Mouse (Mus musculus) A20 (cell line): Measurements from ENCODE around the gene Nyap1.

Experiments
- DNase-seq: peaks from one replicate; pipeline ENCODE4 v3.0.0-alpha.2; 2011; ENCODE audit warnings: low read depth, low spot score

Nyap1 gene

DNA sequence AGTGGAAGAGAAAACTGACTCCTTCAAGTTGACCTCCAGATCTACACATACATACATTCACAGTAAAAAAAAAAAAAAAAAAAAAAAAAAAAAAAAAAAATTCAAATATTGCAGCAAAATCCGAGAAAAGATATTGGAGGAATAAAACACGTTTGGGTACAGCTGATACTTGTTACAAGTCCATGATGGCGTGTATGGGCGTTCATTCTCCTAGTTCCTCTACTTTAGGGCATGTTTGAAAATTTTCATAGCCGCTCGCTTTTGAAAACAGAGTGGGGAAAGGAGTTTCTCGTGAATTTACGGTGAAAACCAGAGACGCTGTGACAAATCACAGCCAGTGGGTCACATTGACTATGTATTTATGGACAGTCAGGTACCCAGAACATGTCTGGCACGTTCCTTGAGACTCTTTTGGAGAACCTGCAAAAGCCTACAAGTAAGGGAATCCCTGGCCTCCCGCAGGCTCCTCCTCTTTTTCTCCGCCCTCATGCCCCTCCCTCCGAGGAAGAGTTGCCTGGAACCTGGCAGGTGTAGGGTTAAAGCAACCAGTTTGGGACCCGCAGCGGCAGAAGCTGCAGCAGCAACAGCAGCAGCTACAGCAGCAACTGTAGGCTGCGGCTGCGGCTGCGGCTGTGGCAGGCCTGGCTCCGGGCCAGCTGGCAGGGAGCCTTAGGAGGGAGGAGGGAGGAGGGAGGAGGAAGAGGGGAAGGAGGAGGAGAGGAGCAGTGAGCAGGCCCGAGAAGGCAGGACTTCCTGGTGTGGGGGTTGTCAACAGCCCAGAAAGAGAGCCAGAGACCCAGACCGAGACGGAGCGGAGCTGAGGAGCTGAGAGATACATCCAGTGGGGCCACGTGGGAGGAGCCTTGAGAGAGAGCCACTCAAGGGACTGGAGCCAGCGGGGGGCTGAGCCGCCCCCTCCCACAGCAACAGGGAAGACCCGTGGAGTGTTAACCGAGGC lies 4.1 kb upstream of the Nyap1 start, which contains the start of gene Tsc22d4:
Gene Tsc22d4 (plus strand): TSS at position 517 of the 958 bp plus-strand sequence.
- DNase-seq, result peak; percentile 95

DNA sequence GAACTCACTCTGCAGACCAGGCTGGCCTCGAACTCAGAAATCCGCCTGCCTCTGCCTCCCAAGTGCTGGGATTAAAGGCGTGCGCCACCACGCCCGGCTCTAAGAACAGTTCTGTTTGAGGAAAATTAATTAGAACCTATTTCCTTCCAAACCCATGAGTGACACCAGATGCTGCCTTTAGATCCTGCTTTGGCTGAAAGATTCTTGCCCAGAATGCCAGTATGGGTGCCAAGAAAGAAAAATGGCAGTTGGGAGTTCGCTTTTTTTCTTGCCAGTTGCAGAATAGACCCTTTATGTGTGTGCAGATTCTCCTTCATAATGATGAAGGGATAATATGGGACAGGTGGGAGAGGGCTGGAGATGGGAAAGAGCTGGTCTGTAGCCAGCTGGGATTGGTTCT lies 2.8 kb upstream of the Nyap1 start:
- no peak for DNase-seq

- no peak for DNase-seq
Observed at GRCm38 (mm10) chr5:137742836-137743235, 1.4 kb upstream of the Nyap1 start.

DNA sequence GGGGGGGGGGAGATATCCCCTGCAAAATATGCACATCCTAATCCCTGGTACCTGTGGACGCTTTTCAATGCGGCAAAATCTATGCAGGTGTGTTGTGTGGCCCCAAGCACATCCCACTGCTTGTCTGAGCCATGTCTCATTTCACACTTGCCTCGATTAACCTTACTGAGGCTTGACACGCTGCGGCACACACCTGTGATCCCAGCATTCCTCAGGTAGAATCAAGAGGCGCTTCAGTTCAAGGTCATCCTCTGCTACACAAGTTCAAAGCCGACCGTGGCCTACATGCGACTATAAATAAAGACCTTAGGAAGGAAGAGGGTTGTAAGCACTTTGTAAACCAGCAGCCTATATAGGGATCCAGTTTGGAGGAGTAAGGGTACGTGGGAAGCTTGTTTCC lies 641 bp upstream of the Nyap1 start:
- DNase-seq, result no peak

DNA sequence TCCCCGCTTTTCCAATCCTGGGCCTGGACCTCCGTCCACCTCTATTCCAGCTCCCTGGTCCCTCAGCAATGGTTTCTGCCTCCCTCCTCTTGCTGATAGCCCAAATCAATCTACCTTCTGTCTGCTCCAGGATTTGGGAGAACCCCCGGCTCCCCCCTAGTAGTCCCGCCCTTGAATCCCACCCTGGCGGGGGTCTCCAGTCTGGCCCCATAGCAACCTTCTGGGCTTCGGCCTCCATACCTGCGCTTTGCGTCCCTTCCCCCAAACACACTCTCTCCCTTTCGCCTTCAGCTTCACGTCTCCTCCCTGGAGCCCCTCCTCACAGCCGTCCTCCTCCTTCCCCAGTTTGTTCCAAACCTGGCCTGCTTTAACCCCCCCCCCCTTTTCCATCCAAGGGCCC lies 901 bp downstream of the Nyap1 start:
- DNase-seq, result no peak

- DNase-seq, result no peak
Observed at GRCm38 (mm10) chr5:137739471-137739870, 1.9 kb downstream of the Nyap1 start.

GRCm38 (mm10) chr5:137738516-137738915 lies 2.9 kb downstream of the Nyap1 start:
- no peak for DNase-seq

DNA sequence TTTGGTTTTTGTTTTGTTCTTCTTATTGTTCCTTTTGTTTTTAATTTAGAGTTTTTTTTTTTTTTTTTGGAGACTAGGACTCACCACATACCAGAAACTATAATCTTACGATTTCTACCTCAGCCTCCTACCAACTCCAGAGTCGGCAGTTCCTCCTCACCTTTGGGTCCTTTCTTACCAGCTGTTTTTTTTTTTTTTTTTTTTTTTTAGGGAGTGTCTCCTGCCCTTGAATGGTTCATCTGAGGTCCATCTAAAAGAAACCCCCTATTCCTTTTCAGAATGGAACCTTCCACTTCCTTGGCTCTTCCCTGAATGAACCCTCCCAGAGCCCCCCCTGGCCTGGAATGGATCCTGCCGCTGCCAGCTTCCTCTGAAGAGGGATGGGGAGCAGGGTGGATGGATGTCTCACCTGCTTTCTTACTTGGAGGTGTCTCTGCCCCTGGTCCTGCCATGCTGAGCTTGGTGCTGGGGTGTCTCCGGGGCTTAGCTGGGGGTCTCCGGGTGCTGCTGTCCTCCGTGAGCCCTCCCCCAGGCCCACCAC lies 3.9 kb downstream of the Nyap1 start:
- DNase-seq, result no peak

GRCm38 (mm10) chr5:137734289-137735061 lies 6.9 kb downstream of the Nyap1 start:
- DNase-seq, result no peak

DNA sequence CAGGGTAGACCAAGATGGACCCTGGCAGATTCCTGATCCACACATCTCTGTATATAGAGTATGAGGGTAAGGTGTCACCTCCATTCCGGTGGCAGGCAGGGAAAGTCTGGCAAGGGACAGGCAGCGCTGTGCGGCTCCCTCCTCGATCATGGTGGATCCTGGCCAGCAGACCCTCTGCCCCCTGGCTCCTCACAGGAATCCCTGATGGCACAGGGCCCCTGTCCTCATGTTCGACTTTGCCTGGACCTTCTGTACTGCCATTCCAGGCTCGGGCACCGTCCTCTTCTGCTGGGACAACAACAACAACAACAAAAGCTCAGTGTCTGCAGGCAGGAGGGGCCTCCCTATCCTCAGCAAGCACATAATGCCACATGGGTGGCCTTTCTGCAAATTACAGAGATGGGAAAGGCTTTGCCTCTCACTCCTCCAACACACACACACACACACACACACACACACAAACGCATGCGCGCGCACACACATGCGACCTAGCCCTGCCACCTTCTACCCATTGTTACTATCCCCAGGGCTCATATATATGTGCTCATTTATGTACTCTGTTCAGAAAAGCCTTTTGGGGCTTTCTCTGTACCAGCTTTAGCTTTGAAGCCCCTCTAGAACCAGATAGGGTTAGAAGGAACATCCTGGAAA lies 7.6 kb downstream of the Nyap1 start:
- no peak for DNase-seq

DNA sequence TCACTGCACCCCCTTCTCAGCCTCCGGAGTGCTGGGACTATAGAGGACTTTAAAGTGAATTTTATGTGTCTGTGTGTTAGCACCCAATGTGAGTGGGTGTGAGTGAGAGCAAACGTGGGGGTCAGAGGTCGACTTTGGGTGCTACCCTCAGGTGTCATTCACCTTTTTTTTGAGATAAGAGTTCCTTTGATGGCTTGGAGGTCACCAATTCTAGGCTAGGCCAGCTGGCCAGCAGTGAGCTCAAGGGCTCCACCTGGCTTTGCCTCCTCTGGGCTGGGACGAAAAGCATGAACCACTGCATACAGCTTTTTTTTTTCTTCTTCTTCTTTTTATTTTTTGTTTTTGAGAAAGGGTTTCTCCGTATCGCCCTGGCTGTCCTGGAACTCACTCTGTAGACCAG lies 14.6 kb downstream of the Nyap1 start:
- DNase-seq, result no peak

DNA sequence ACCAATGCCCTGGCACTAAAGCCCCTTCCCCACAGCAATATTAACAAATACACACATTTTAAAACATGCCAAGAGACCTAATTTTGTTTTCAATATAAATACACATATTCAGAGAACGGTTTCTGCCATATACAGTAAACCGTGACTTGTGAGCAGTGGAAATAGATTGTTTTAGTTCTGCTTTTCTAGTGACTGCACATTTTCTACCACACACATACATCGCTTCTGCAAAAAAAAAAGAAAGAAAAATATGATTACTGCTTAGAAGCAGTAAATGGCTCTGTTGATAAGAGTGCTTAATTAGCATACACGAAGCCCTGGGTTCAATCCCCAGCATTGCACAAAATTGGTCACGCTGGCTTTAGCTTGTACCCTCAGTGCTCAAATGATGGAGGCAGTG lies 17.6 kb downstream of the Nyap1 start:
- DNase-seq, result peak; percentile 61

DNA sequence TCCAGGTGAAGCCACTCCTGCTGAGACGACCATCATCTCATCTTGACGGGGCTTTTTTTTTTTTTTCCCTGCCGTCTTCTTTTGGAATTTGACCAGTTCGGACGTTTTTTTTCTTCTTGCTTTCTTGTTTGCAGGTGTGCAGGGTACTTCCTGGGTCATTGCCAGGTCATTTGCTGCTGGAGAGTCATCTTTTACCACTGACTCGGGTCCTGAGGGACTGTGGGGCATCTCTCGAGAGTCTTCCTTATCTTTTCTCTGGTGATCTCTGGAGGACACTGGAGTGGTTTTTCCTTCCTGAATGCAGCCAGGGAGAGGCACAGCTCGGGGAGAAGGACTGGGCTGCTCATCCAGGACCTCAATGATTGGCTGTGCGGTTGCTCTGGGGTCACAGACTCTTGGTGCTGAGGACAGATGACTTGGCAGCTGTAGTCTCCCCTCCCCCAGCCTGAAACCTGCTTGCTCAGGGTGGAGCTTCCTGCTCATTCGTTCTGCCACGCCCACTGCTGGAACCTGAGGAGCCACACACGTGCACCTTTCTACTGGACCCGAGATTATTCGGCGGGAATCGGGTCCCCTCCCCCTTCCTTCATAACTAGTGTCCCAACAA lies 20.7 kb downstream of the Nyap1 start:
- DNase-seq, result peak; percentile 82

DNA sequence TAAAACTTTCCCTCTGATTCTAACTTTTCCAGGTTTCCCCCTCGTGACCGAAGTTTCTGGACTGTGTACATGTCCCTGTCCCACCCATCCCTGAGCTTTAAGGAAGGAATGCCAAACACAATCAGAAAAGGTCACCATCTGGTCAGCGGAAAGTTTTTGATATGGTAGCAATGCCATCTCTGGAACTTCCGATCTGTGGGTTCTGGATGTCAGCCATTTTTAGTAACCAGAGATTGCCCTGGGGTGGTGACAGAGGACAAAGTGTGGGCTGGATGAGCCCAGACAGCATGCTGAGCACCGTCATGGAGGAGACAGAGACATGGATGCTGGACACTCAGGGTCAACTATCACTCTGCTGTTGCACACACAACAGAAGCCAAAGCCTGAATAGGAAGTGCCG lies 22.3 kb downstream of the Nyap1 start:
- DNase-seq, result no peak

GRCm38 (mm10) chr5:137718020-137718790 lies 23.2 kb downstream of the Nyap1 start:
- peak; percentile 82 for DNase-seq

DNA sequence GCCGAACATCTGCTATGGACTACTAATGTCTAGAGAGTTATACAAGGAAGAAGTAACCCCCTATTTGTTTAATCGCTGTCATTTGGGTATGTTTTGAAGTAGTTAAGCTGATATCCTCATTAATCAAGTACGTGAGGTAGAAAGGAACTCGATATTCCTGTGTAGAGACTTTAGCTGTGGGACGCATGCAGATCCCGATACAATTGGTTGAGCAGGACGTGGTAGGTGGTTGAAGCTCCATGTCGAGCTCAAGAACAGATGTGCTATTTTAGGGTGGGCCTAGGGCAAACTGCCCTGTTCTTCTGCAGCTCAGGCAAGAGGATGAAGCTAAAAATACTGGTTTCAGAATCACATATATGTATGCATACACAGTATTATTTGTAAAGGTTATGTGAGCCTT lies 25.7 kb downstream of the Nyap1 start:
- no peak for DNase-seq

DNA sequence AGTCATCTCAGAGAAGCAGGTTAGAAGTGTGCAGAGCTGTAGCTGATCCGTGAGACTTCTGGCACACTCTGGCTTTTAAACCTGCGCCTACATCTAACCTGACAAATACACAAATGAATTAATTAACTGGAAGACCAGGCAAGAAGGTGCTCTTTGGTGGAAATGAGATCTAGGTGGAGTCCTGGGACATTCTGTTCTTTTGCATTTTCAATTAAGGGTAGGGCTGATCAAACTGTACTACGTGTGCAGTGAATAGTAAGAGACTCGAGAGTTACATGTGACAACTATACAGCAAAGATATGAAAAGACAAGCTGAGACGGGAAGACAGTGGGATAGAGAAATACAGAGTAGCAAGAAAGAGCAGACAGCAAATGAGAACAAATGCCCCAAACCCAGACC lies 28.0 kb downstream of the Nyap1 start:
- no peak for DNase-seq

DNA sequence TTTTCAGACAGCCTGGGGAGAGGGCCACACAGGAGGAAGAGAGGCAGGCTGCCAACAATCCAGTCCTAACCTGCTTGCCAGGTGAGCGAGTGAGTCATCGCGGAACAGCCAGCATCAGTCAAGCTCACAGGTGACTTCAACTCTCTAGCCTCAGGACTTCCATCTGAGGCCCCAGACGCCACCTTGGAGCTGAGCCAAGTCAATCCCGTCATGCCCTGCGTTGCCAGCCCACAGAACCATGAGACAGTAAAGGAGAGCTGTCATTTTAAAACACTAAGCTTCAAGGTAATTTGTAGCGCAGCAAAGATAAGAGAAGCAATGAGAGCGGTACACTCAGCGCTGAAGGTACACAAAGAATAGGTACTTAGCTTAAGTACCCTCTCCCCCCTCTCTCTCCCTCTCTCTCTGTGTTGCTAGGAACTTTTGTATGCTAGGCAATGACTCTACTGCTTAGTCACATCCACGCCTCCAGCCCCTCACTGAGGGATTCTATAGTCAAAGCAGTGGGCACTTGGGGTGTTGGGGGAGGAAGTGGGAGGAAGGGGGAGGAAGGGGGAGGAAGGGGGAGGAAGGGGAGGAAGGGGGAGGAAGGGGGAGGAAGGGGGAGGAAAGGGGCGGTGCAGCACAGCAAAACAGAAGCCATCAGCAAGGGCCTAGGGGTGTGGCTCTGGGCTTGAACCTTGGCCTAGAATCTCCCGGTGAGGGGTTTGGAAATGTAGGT lies 34.3 kb downstream of the Nyap1 start:
- peak; percentile 79 for DNase-seq

- peak; percentile 47 for DNase-seq
Observed at GRCm38 (mm10) chr5:137705242-137705641, 36.2 kb downstream of the Nyap1 start.

GRCm38 (mm10) chr5:137699850-137700249 lies 41.6 kb downstream of the Nyap1 start:
- DNase-seq, result no peak
